Mouse (Mus musculus) fat pad, adult 2 months (tissue): Measurements from ENCODE around the gene Hic2.
"Not testable (repeated sequence)": the region's sequence is repeated elsewhere in the genome, so short reads cannot be mapped to it uniquely, and the experiment has no call there.

ENCODE experiments used
- DNase-seq: peaks from one replicate; pipeline ENCODE4 v3.0.0-alpha.2; 2011; ENCODE audit warnings: low read depth, low spot score; ENCODE audit errors: extremely low read depth

The Hic2 gene

DNA sequence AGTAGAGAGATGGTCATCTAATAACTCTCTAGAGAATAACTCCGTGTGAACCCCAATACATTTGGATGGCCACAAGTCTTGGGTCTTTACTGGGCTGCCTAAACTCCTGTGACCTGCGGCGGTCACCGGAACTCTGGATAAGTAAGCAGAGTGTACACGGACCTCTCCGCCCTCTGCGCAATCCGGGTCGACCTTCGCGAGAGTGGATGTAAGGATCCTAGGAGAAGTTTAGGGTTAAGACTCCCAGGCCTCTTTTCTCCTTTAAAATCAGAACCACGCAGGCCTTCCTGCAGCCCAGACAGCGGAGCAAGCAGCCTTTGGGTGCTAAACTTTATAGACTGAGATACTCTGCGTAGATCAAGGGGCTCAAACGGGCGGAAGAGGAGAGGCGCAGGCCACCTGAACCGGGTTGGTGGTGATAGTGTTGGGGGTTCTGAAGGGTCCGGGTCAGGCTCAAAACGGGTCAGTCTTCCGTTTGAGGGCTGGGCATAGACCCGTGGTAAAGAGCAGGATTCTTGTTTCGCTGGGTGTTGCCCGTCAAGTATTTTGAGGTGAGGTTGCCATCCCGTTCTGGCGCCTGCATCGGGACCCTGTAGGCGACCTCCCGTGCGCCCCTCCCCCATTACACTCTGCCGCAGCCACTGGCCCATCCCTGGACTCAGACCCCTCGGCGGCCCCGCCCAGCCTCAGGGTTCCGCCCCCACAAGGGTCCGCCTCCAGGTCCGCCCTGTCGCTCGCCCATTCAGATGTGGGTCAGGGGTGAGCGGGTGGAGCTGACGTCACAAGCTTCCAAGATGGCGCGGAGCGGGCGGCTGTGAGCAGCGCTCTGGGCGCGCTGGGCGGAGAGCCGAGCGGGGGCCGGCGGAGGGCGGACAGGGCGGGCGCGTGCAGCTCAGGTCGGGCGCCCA is at the start of gene Hic2:
Gene Hic2 (plus strand): TSS at position 779 of the 908 bp plus-strand sequence.
- no peak for DNase-seq

DNA sequence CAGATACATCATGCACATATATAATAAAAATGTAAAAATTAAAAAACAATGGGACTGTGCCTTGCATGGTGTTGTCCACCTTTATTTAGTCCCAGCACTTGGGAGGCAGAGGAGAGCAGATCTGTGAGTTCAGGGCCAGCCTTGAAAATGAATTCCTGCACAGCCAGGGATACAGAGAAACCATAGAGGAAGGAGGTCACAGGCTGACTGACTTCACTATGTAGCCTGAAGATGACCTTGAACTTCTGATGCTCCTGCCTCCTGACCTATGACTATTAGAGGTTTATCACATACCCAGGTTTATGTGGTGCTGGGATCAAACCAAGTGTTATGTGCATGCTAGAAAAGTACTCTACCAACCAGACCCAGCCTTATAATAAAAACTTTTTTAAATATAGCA is 47.9 kb upstream of the Hic2 start:
- no peak for DNase-seq

DNA sequence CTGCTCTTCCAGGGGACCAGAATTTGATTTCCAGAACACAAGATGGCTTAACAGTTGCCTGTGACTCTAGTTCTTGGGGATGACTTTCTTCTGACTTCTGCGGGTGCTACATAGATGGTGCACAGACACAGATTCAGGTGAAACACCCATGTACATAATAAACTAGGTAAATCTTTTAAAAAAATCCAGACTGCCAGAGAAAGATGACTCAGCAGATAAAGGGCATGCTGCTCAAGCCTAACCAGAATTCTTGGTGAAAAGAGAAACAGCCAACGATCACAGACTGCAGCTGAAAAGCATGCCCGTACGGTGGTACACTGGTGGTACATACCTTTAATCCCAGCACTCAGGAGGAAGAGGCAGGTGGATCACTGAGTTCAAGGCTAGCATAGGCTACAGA is 39.5 kb upstream of the Hic2 start:
- DNase-seq, result no peak

DNA sequence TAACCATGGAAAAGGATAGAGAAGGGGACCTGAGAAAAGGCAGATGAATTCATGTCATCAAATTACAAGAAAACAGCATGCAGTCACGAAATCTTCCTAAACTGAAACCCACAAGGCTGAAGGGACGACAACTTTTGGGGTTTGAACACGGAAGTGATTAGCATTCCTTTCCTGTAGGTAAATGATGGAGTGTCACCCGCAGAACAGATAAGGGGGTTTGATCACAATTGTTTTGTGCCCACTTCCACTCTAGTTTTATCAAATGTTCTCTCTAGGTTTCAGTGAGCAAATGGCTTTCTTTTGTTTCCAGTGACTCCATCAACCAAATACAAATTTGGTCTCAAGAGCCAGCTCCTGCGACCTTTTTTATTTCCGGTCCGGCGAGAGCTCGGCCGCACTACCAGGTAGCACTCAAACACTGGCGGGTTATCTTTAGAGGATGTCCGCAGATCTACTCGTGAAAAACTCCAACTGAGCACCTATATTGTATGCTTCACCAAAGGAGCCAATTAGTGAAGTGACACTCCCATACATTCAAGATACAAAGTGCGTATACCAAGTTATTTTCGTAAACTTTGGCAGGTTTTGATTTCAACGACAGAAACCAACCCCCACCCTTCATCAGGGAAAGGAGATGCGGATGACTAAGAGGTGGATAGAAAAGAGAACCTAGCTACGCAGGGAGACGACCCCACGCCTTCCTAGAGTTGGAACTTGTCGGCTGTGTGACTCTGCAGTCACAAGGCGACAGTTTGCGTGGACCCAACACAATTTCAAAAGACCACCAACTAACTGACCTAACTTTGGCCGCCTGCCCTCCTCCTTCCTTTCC is 33.0 kb upstream of the Hic2 start:
- no peak for DNase-seq

DNA sequence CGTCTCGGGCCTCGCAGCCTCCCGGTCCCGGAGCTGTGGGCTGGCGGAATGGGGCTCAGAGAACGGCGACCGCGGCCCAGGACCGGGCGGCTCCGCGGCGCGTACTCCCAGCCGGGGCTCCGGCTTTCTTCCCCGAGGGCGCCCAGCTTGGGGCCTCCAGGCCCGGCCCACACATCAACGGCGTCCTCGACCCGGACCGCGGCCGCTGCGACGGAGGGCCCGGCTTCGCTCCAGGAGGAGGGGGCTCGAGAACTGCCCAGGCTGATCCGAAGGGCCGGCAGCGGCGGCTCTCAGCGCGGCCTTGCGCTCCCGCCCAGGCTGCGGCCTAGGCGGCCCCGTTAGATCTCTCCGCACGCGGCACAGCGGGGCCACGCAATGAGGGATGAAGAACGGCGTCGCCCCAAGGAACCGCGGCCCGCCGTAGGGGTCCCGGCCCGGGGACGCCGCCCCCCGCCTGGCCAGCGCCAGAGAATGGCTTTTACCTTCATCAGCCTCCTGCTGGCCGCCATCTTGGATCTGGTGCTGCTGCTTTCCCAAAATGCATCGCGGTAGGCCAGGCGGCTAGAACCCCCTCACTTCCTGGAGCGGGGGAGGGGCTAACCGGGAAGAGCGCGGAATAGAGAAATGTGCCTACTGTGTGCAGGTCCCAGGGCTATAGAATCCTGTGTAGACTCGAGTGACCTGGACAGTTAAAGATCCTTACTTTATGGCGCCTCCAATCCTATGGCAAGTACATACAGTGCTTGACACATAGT is 32.2 kb upstream of the Hic2 start:
- no peak for DNase-seq

DNA sequence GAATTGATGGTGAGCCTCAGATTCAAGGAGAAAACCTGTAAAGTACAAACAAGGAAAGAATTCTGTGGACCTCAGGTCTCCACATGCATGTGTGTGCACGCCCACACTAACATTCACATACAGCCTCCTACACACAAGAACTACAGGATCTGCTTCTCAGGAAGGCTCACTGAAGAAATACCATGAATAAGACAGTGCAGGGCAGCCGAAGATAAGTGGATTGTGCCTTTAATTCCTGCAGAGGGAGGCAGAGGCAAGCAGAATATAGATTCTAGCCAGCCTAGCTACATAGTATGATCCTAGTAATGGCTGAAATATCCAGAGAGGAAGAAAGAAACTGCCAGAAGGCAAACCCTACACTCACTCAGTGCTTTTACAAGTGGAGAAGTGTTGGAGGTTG is 31.4 kb upstream of the Hic2 start:
- peak; percentile 43 for DNase-seq

DNA sequence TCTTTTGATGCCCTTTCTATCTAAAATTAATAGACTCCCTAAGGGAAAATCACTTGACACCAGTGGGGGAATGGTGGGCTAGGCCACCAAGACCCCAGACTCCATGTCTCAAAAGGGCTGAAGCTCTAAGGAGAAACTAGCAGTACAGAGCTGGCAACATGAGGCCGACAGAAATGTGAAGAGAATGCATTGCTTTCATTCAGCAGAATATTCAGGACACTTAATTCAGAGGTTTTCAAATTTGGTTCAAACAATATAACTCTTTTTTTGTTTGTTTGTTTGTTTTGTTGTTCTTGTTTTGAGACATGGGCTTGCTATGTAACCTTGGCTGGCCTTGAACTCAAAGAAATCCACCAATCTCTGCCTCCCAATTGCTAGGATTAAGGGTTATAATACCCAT is 30.8 kb upstream of the Hic2 start, which contains the start of gene Ube2l3:
Gene Ube2l3 (minus strand): TSS at position 101 of the 400 bp plus-strand sequence.
- no peak for DNase-seq

DNA sequence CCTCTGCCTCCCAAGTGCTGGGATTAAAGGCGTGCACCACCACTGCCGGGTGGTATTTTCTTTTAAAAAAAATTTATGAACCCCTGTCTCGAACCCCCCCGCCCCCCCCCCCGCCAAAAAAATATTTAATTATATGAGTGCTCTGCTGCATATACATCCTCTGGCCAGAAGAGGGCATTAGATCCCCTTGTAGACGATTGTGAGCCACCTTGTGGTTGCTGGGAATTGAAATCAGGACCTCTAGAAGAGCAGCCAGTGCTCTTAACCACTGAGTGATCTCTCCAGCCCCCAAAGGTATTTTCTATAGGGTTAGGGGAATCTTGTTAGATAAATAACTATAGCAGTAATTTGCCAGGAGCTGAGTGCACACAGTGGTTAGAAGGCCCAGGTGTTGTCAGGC is 28.4 kb upstream of the Hic2 start:
- no peak for DNase-seq

DNA sequence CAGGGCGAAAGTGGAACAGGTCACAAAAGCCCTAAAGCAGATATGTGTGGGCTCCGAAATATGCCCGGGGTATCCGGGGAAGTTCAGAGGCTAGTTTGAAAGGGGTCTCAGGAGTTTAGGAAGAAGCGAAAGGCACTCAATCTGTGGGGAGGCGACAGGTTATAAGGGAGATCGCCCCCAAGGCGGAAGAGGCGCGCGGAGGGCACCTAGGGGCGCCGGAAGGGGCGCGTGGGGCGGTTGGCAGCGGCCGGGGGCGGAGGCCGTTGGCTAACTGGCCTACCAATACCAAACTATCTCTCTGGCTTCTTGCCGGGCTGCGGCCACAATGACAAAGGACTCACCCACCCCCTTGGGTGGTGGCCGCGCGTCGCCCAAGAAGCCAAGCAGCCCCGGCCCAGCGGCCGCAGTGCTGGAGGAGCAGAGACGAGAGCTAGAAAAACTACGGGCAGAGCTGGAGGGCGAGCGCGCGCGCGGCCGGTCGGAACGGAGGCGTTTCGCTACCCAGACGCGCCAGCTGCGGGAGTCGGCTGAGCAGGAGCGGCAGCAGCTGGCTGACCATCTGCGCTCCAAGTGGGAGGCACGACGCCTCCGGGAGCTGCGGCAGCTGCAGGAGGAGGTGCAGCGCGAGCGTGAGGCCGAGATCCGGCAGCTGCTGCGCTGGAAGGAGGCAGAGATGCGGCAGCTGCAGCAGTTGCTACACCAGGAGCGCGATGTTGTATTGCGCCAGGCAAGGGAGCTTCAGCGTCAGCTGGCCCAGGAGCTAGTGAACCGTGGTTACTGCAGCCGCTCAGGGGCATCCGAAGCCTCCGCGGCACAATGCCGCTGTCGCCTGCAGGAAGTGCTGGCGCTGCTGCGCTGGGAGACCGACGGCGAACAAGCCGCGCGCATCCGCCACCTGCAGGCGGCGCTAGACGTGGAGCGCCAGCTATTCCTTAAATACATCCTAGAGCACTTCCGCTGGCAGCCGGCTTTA is 24.7 kb upstream of the Hic2 start, which contains the start of gene Rimbp3:
Gene Rimbp3 (plus strand): TSS at position 215 of the 973 bp plus-strand sequence.
- DNase-seq, result no peak

DNA sequence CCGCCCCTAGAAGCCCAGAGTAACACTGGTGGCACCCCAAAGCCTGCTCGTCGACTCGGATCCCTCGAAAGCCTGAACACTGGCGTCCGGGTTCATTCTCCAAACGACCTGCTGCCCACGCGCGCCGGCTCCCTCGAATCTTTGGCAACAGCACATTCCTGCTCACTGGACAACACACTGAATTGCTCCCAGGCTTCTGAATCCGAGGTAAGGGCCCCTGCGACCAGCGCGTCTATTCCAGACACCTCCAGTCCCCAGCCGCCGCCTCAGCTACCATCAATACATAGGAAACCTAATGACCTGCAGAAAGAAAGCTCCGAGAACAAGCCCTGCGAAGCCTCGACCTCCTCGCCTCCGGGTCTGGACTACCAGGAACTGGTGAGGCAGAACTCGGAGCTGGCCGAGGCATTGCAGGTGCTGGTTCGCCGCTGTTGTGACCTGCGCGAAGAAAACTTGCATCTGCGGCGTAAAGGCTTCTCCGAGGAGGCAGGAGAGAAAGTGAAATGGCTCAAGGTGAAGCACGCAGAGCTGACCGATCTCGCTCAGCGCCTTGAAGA is 23.9 kb upstream of the Hic2 start:
- DNase-seq, result no peak

DNA sequence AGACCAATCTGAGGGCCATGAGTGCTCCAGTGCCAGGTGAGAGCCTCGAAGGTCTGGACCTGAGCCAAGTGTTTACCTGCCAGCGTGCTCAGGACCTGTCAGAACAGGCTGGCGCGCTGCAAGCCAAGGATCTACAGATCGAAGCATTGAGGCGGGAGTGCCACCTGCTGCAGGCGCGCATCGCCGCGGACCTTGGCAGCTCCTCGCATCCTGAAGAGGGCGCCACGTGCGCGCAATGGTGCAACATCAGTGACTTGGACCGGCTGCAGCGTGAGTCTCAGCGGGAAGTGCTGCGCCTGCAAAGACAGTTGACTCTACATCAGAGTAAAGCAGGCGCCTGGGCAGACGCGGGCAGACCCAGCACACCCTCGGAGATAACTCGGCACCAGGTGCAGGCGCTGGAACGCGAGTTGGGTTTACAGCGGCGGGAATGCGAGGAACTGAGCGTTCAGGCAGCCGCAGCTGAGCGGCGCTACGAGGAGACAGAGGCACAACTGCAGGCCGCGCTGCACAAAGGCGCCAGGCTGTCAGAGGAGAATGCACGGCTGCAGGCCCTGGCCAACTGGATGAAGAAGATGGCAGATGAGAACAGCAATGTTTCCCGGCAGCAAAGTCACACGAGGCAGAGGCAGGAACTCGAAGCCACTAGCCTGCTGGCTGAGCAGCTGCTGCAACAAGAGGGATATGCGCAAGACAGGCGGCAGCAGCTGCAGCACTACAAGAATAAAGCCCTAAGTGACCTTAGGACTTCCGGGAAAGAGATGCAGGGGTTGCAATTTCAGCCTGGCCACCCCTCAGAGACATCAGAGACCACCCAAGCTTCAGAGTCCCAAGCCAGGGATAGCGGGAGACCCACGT is 23.2 kb upstream of the Hic2 start:
- no peak for DNase-seq

DNA sequence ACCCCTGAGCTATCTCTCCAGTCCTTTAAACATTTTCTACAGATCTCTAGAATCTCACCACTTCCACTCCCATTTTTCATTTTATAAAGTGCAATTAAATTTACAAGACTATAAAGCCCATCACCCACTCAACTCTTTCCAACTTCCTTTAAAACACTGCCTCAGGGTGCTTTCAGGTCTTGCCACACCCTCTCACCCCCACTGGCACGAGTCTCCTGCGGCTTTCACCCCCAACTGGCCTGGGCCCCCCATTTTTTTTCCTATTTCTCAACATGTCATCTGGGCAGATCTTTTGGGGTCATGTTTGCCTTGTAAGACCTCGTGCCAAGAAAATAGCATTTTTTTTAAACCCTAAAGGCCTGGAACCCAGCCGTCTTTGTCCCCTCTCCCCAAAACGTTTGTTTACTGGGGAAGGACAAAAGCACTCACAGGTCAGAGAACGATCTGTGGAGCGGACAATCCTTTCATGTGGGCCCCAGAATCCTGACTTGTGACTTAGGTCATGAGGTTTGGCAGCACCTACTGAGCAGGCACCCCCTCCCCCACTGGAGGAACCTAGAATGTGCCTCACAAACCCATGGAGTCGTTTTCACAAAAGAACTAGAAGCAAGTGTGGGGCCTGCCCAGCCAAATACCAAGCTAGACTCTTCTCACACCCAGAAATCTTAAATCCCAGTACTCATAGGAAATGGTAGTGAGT is 16.3 kb upstream of the Hic2 start:
- DNase-seq, result no peak

DNA sequence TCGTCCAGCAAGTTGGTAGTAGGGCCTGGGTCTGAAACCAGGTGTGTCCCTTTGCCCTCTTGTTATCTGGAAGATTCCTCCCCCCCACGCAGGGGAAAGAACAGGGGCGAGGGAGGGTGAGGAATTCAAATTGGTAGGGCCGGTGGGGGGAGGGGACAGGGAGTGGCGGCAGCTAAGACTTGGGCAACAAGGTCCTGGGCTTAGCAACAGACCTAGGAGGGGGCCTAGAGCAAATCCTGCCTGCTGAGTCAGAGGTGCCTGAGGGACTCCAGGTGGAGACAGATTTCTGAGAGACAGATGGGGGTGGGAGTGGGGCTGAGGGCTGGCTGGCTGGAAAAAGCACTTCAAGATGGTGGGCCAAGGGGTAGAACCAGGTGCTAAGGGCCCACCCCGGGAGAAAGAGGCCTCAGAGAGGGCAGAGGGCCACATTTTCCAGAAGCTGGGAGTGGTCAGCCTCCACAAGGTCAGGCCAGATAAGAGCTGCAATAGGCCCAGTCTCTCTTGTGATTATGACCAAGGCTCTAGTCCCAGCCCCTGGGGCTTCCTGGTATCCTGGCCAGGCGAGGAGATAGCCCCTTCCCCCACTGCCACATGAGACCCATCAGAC is 13.1 kb upstream of the Hic2 start:
- no peak for DNase-seq

DNA sequence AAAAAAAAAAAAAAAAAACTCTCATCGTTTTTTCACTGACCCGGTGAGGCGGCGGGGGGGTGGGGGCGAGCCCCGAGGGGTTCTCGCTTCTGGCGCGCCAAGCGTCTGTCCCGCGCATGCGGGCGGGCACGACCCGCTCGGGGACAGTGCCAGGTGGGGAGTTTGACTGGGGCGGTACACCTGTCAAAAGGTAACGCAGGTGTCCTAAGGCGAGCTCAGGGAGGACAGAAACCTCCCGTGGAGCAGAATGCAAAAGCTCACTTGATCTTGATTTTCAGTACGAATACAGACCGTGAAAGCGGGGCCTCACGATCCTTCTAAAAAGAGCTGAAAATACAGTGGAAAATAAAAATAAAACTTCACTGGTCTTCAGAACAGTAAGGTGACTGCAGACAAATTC is 11.2 kb upstream of the Hic2 start:
- no peak for DNase-seq

DNA sequence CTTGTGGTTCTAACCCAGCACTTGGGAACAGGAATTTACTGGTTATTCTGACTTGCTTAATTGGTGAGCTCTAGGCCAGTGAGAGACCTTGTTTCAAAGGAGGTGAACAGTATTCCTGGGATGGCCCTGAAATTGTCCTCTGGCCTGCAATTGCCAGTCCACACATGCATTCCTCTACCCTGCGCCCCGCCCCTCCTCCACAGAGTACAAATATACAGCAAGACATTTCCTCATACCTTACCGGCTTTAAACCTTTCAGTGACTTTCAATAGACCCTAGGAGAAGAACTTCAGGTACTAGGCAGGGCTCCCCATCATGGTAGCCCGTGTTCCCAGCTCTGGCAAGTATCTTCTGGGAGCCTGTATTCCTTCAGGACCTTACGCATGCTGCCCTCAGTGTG is 7.8 kb upstream of the Hic2 start:
- no peak for DNase-seq

DNA sequence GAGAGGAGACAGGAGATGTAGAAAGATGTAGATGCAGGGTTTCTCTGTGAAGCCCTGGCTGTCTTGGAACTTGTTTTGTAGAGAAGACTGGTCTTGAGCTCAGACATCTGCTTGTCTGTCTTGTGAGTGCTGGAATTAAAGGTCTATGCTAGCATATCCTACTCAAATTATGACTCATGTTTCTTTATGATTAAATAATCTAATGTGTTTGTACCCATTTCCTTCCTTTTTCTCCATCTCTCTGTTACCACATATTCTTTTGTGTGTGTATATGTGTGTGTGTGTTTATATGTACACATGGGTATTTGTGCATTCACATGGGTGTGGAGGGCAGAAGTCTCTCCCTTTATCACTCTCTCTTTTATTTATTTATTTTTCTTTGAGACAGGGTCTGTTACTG is 6.9 kb upstream of the Hic2 start:
- DNase-seq, result no peak

DNA sequence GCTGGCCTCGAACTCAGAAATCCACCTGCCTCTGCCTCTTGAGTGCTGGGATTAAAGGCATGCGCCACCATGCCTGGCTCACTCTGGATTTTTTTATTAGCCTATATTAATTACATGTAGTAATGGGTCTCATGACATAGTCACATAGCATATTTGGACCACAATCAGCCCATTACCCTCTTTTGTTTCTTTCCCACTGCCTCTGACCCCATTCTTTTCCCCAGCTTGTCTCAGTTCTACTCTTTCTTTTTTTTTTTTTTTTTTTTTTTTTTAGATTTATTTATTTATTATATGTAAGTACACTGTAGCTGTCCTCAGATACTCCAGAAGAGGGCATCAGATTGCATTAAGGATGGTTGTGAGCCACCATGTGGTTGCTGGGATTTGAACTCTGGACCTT is 1.8 kb upstream of the Hic2 start:
- not testable (repeated sequence) for DNase-seq
